Mouse (Mus musculus) olfactory bulb, adult 2 months (tissue): ENCODE results near the gene Xirp1.

Experiments
- CTCF ChIP-seq: fragments of 200-500 bp; IDR thresholded peaks from 2 replicates; pipeline ENCODE4 v1.5.1; 2012; ENCODE audit warnings: low read depth, mild to moderate bottlenecking, low read length, moderate library complexity; ENCODE audit not compliant: insufficient read depth
- POLR2A ChIP-seq: fragments of 200-500 bp; IDR thresholded peaks from 2 replicates; pipeline ENCODE4 v1.6.1; 2012; ENCODE audit warnings: mild to moderate bottlenecking, low read depth, low read length, moderate library complexity; ENCODE audit not compliant: insufficient read depth

DNA sequence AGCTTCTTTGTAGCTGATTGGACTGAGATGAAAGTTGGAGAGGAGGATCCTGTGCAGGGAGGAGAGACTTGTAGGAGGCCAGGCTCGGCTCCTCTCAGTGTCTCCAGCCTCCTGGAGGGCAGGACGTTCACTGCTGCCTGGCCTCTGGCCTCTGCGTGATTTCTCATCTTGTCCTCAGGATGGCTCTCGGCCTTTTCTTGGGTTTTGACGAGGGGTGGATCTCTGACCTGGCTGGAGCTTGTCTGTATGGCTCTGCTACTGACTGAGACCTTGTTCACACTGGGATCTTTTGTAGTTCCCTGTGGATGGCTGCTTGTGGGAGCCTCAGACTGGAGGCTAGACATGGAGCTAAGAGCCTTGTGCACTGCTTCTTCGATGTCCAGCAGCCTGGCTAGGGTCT is 8.6 kb downstream of the Xirp1 start:
- TF ChIP-seq CTCF = no peak
- TF ChIP-seq POLR2A = no peak
